ENCODE assay signal across 17 mouse cellular contexts in genomic region chr2:78537574-78537973, GRCm38 (mm10).
DNase-seq lines count a peak whose midpoint lies in the region.
"Had no signal": no experiment of that assay in that cellular context is flagged by ENCODE, and none has a peak within 500 bp of the region (broad histone marks: within the 10 kb centered on the region; RNA-seq: fewer than 3 reads in every experiment).

No protein-coding gene starts in this region.

- intact Hi-C loops in left cerebral cortex, postnatal 25 days (cut with DNase I): no loop called here
- intact Hi-C loops in left cerebral cortex, postnatal 10 days (cut with DNase I): no loop called here

- DNase-seq in layer of hippocampus, adult 18-20 months (ENCODE audit: low spot score in 2 of 2): peak; percentile 14 to 56
- DNase-seq in layer of hippocampus, adult 9-10 months (ENCODE audit: low spot score): no peak
- peak; percentile 26 to 46 for DNase-seq in left cerebral cortex, postnatal 25 days (ENCODE audit: low spot score in 2 of 2)
- DNase-seq in left cerebral cortex, postnatal 10 days (ENCODE audit: extremely low spot score in 1 of 2, low spot score in 2 of 2): no peak
- peak; percentile 23 to 29 for DNase-seq in right cerebral cortex, postnatal 10 days (ENCODE audit: low spot score in 2 of 2)
- DNase-seq in right cerebral cortex, postnatal 25 days: no peak
- peak; percentile 42 for DNase-seq in telencephalon, adult 2 months (ENCODE audit: low read depth, low spot score)
- DNase-seq in gastrocnemius, adult 8-10 months (ENCODE audit: low spot score in 2 of 2): no peak
- DNase-seq: adrenal gland, postnatal 25 days; cerebellum, adult 2 months; cerebellum, postnatal 14 days; heart, adult 2 months; heart, postnatal 4 days; kidney, adult 8-10 months; kidney, postnatal 10 days; retina, postnatal 1 day; thymus, postnatal 4 days had no signal

Comparison
In these comparisons a context has a peak if more than half of its experiments do, and no peak if none do; other contexts are left out.
1. DNase-seq: peak in layer of hippocampus, adult 18-20 months (2 of 2), left cerebral cortex, postnatal 25 days (2 of 2), right cerebral cortex, postnatal 10 days (2 of 2) and telencephalon, adult 2 months (single experiment); none in layer of hippocampus, adult 9-10 months (single experiment), left cerebral cortex, postnatal 10 days (0 of 2), right cerebral cortex, postnatal 25 days (single experiment) and gastrocnemius, adult 8-10 months (0 of 2).